Mouse (Mus musculus) heart, postnatal 0 days (tissue): ENCODE results near the gene Lpar3. TPM values are rescaled to one million over a fixed set of nuclear protein-coding genes. Genes with fewer than 3 reads are reported as not detected.
A peak's percentile ranks its signal among the peaks of the same experiment; 100 is the strongest.

Experiments used
- ATAC-seq: fragments of 200-750 bp; cut with Nextera tagmentation; 2 replicates; pipeline ENCODE4 v1.8.0; 2017; ENCODE audit warnings: low read depth, moderate number of reproducible peaks, moderate library complexity; ENCODE audit not compliant: insufficient read depth
- DNase-seq: peaks from one replicate; pipeline ENCODE4 v3.0.0-alpha.2; 2016; ENCODE audit warnings: low spot score
- H3K27ac ChIP-seq: fragments of 300-500 bp; sonication (generic); 2 replicates; pipeline ENCODE4 v1.5.1; 2014; ENCODE audit warnings: low read depth, mild to moderate bottlenecking
- H3K27me3 ChIP-seq: fragments of 300-500 bp; sonication (generic); 2 replicates; pipeline ENCODE4 v1.6.1; 2014; ENCODE audit warnings: low read length, mixed read lengths; ENCODE audit not compliant: control insufficient read depth, insufficient read depth
- H3K36me3 ChIP-seq: fragments of 300-500 bp; sonication (generic); replicated peaks from 2 replicates; pipeline ENCODE4 v1.6.1; 2014; ENCODE audit warnings: low read length, mixed read lengths; ENCODE audit not compliant: control insufficient read depth, insufficient read depth
- H3K4me1 ChIP-seq: fragments of 300-500 bp; sonication (generic); 2 replicates; pipeline ENCODE4 v1.6.1; 2014; ENCODE audit warnings: antibody characterized with exemption; ENCODE audit not compliant: control insufficient read depth, insufficient read depth
- H3K4me2 ChIP-seq: fragments of 300-500 bp; sonication (generic); 2 replicates; pipeline ENCODE4 v1.6.1; 2014; ENCODE audit warnings: low read depth, mild to moderate bottlenecking, low read length, moderate library complexity
- H3K4me3 ChIP-seq: fragments of 300-500 bp; sonication (generic); 2 replicates; pipeline ENCODE4 v1.5.1; 2014; ENCODE audit warnings: low read depth, low read length
- H3K9ac ChIP-seq: fragments of 300-500 bp; sonication (generic); replicated peaks from 2 replicates; pipeline ENCODE4 v1.6.1; 2014; ENCODE audit warnings: low read depth, low read length, mixed read lengths
- H3K9me3 ChIP-seq: fragments of 300-500 bp; sonication (generic); replicated peaks from 2 replicates; pipeline ENCODE4 v1.6.1; 2016; ENCODE audit warnings: low read length; ENCODE audit not compliant: control insufficient read depth
- CTCF ChIP-seq: IDR thresholded peaks from 2 replicates; pipeline ENCODE4 v1.5.1; 2016; ENCODE audit warnings: antibody characterized with exemption, control low read depth, low read depth
- EP300 ChIP-seq: IDR thresholded peaks from 2 replicates; pipeline ENCODE4 v1.6.1; 2016; ENCODE audit warnings: antibody characterized with exemption, low read depth
- WGBS: fragments of 180-500 bp; shearing (Covaris S2); extraction: QIAGEN DNeasy Blood & Tissue Kit; methylation state at CpG from one replicate; pipeline ENCODE4 v1.1.7; 2014; 5-methylcytosine and 5-hydroxymethylcytosine counted together
- polyA plus RNA-seq: library from polyadenylated mRNA; unstranded; fragments of >200 nt; fragmentation: Nextera tagmentation; extraction: Ambion mirVana; gene quantifications from 2 replicates; pipeline ENCODE4 v1.2.1, GENCODE M21; 2015
- total RNA-seq: library from RNA; depleted of rRNA; stranded (reverse); fragments of >200 nt; gene quantifications from 2 replicates; pipeline ENCODE4 v1.2.3, GENCODE M21; 2014; ENCODE audit warnings: low replicate concordance

Lpar3 gene
- total and polyA plus RNA-seq, 2 experiments from 2014 or later, result 34.4 to 38.9 TPM

DNA sequence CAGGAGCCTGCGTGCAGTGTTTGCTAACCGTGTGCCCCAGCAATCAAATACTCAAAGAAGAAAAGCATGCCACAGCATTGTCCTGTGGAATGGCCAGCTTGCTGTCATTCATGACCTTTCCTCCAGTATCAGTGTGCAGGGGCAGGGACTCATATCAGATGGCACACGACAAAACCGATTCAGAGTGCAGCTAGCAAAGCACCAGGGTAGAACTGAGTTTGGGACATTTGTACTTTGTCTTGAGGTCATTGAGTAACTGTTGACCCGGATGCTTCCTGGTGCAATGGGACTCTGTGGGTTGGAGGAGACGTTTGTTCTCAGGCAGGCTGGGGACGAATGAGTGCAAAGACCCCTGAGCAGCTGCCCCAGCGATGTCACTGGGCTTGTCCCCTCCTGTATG, 29.1 kb downstream of the Lpar3 start:
- no peak for TF ChIP-seq EP300
- no peak for TF ChIP-seq CTCF
- H3K9me3 ChIP-seq, result no peaks in the 10 kb centered on the region
- no peak overlapping the region for H3K9ac ChIP-seq
- no peak overlapping the region for H3K4me3 ChIP-seq
- H3K36me3 ChIP-seq, result no peaks in the 10 kb centered on the region; the same call in 1 of the 2 replicates
- no peak overlapping the region for H3K27ac ChIP-seq
- H3K4me2 ChIP-seq, result no peak overlapping the region
- peaks cover 13% of the 10 kb centered on the region; the same call in 1 of the 2 replicates for H3K4me1 ChIP-seq
- ATAC-seq (no peak), DNase-seq (no peak)
- H3K27me3 ChIP-seq, result no peaks in the 10 kb centered on the region
- WGBS, result 55% methylated on average over 8 of the region's 8 CpGs

DNA sequence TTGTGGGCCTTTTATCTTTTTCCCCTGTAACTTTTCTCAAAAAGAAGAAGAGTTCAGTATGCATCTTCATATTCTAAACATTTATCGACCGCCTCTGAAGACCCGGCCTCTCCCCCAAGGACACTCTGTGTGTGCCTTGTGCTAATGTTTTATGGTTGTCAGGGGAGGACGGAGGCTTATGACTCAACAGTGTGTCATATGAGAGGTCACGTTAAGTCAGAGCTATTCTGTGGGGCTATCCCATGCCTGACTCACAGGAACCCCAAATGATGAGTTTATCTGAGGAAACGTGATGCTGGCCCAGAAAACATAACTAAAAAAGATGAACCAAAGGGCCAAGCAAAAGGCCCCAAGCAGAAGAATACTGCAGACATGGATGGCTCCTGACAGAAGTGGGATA, 31.0 kb downstream of the Lpar3 start:
- Histone ChIP-seq H3K36me3 (no peaks in the 10 kb centered on the region; the same call in 1 of the 2 replicates), H3K27ac (no peak overlapping the region), H3K4me3 (no peak overlapping the region), H3K4me2 (no peak overlapping the region), H3K27me3 (no peaks in the 10 kb centered on the region), H3K9ac (no peak overlapping the region), H3K9me3 (no peaks in the 10 kb centered on the region), H3K4me1 (peaks cover 13% of the 10 kb centered on the region; the same call in 1 of the 2 replicates)
- 77% methylated on average over 6 of the region's 6 CpGs for WGBS
- ATAC-seq, result no peak
- DNase-seq, result no peak
- no peak for TF ChIP-seq EP300

GRCm38 (mm10) chr3:146253736-146254320, 33.1 kb downstream of the Lpar3 start:
- TF ChIP-seq EP300 (no peak), CTCF (no peak)
- Histone ChIP-seq H3K9me3 (no peaks in the 10 kb centered on the region), H3K4me3 (no peak overlapping the region), H3K36me3 (no peaks in the 10 kb centered on the region; the same call in 1 of the 2 replicates), H3K27ac (no peak overlapping the region), H3K27me3 (no peaks in the 10 kb centered on the region), H3K4me2 (no peak overlapping the region), H3K4me1 (peaks cover 13% of the 10 kb centered on the region; the same call in 1 of the 2 replicates), H3K9ac (no peak overlapping the region)
- DNase-seq, result no peak
- no peak for ATAC-seq
- WGBS, result 30% methylated on average over 3 of the region's 3 CpGs

DNA sequence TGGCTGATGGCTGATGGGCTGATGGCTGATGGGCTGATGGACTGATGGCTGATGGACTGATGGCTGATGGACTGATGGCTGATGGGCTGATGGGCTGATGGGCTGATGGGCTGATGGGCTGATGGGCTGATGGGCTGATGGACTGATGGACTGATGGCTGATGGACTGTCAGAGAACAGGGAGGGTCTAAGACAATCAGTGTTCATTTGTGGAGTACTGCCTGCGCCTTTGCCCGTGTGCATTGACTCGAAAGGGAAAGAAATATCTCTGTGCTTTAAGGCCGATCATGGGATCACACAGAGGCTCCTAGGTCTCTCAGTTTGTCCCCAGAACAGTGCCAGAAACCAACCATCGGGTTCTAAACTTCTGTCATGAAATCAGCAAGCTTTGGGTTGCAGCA, 34.4 kb downstream of the Lpar3 start:
- H3K4me1 ChIP-seq, result peaks cover 13% of the 10 kb centered on the region; the same call in 1 of the 2 replicates
- H3K27ac ChIP-seq, result no peak overlapping the region

DNA sequence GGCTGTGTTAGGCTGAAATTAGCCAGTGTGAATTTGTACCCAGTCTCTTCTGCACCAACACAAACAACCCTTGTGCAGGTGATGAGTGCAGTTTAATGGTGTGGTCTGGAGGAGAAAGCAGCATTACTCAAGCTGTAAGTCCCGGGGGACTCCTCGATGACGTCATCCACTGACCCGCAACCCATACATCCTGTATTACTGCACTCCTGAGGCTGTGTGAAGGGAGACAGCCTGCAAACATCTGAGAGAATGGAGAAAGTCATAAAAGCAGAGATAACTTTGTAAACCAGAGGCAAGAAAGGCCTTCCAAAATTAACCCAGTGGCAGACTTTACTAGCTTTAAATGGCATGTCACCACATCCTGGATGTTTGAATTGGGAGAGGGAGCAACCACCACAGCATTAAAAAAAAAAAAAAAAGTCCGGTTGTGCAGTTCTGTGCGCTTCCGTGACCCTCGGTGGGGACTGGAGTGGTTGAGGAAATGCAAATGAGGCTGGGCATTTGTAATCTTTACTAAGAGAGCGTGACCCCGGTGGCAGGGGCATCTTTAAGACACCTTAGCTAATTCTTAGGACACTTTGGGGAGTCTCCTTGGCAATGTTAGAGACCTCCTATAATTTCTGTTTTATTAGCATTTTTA, 36.8 kb downstream of the Lpar3 start:
- H3K4me2 ChIP-seq, result no peak overlapping the region
- no peaks in the 10 kb centered on the region for H3K36me3 ChIP-seq
- no peaks in the 10 kb centered on the region for H3K27me3 ChIP-seq
- no peak overlapping the region for H3K9ac ChIP-seq
- no peaks in the 10 kb centered on the region for H3K9me3 ChIP-seq
- DNase-seq (no peak), ATAC-seq (0 out of 2 replicates have a peak, but pooled peaks have one; percentile 18)
- no peak overlapping the region for H3K27ac ChIP-seq
- TF ChIP-seq CTCF (no peak), EP300 (no peak)
- WGBS, result 45% methylated on average over 10 of the region's 10 CpGs
- H3K4me1 ChIP-seq, result peaks cover 26% of the 10 kb centered on the region
- no peak overlapping the region for H3K4me3 ChIP-seq

More for the DNA sequence above, 34.4 kb downstream of the Lpar3 start:
- Histone ChIP-seq H3K27me3 (no peaks in the 10 kb centered on the region), H3K4me3 (no peak overlapping the region), H3K9me3 (no peaks in the 10 kb centered on the region), H3K9ac (no peak overlapping the region), H3K4me2 (no peak overlapping the region), H3K36me3 (no peaks in the 10 kb centered on the region)
- DNase-seq (no peak), ATAC-seq (no peak)
- TF ChIP-seq EP300 (no peak), CTCF (no peak)
- WGBS, result 87% methylated on average over 5 of the region's 5 CpGs
